Mouse (Mus musculus) kidney, adult 18-20 months (tissue): ENCODE measurements around the gene Trim6.
A peak's percentile ranks its signal among the peaks of the same experiment; 100 is the strongest.
"Not testable (repeated sequence)": the region's sequence is repeated elsewhere in the genome, so short reads cannot be mapped to it uniquely, and the experiment has no call there.

ENCODE experiments used
- DNase-seq: peaks from one replicate; pipeline ENCODE4 v3.0.0; 2021

Trim6 gene

DNA sequence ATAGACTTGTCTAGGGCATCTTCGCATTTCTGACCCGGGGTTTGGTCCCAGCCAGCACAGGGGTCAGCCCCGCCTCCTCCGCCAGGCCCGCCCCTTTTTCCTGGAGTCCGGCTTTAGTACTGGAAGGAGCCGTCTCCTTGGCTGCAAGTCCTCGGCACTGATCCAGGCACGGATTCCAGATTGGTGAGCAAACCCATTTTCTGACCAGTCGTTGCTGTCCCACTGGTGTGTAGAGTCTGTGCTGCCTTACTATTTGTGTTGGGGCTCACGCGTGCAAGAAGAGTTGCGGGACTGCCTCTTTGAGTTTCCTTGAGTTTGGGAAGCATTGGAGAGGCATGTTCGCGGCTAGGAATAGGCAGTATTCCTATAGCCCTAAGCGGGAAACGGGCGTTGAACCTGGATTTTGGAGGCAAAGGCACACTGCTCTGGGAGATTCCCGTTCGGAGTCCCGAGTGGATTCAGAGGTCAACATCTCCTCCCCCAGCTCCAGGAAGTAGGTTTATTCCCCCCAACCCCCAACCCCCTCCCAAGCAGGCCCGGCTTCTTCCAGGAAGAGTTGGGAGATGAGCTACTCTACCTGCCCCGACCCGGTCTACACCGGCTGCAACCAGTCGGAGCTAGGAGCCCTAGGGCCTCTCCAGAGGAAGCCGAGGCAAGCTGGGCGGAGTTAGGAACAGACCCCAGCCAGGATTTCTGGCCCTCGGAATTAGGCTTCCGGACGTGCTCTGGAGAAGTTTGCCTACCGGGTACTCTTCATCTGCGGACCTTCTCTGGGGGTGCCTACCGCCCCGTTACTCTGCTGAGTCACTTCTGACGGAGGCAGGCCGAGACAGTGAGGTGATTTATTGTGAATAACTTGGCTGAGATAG is at the start of gene Trim6:
Trim6 (plus strand) TSS at position 93 of the 869 bp plus-strand sequence.
- peak; percentile 88 for DNase-seq

DNA sequence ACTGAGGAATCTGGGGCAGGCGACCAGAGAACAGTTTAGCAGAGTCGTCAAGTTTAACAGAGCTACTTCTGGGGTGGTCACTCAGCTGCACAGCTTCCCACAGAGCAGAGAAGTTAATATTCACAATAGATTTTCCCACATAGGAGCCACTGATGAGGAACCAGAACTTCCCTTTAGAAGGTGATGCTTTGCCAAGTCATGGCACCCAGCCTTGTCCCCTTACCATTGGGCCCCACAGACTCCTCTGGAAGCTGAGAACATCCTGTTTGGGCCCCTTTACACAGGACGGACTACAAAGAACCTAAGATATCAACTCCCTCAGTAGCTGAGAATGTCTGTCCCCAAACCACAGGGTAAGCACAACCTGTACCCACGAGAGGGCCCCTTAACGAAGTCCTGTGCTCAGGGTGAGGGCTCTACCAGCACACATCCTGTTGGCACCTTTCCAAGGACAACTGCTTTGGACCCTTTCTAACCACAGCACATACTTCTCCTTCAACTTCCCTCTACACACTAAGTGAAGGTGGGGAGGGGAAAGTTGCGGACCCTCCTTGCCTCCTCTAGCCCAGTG is 48.9 kb upstream of the Trim6 start:
- DNase-seq, result no peak

GRCm38 (mm10) chr7:104175085-104175484 is 43.5 kb upstream of the Trim6 start:
- DNase-seq, result no peak

- DNase-seq, result no peak
These were observed 40.1 kb upstream of the Trim6 start for GRCm38 (mm10) chr7:104178422-104179054.

DNA sequence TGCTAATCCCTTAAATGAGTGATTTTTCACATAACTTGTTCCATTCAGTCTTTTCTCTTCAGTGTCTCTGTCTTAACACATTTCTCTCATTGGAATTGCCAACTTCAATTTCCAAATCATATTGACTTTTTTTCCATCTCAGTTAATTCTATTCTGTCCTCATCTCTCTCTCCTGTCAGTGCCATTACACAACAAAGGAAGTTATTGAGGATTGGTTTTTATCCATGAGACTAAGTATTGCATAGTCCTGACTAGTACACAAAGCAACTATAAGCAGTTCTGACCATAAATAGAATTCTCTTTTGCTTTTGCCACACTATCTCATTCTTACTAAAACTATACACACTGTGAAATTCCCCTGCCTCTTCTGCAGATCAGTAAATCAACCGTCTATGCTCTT is 39.5 kb upstream of the Trim6 start:
- DNase-seq, result no peak

DNA sequence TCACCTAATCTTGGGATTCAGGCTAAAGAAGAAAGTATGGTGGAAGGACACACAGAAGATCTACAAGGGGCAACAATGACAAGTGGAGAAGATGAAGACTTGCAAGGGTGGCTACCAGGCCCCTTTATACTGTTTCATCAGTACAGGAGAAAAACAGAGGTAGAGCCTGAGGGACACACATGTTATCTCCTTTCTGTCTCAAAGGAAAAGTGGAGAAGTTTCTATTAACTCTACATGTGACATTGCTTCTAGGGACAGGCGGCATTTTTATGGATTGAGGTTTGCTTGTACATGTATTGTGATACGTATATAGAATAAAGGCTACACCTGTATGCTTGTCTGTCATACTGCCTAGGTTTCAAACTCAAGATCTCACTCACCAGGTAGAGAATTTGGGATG is 35.3 kb upstream of the Trim6 start, which contains the start of gene Olfr648:
Olfr648 (minus strand) TSS at position 101 of the 400 bp plus-strand sequence.
- DNase-seq, result no peak

DNA sequence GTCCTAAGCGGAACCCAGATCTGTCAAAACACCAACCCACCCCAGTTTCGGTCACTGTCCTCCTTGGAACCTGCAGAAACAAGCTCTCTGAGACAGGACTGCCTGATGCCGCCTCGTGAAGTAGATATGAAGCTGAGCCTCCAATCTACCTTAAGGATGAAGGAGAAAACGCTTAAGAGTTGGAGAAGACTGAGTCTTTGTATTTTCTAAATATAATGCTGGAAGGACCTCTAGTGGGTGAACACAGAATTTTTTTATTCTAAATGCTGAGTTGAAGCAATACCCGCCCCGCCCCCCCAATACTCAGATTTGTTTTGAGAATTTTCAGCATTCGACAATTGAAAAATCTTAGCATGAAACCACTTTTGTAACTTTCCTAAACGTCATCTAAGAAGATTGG is 27.3 kb upstream of the Trim6 start:
- DNase-seq, result no peak

DNA sequence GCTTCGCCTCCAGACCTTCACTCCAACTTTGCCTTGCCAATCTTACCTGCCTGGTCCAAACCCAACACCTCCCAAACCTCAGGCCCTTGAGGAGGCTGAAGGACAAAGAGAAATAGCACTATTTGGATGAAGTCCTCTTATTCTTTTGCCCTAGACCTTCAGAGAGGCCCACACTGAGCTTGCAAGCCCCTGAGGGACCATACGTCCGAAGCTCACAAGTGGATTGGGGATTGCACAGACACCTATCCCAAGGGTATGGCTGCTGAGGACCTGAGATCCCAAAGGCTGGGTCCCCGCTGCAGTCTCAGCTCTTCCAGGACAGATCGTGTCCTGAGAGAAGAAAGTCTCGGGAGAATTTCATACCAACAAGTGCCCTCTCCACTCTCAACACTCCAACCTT is 22.7 kb upstream of the Trim6 start, which contains the start of gene Olfr649:
Olfr649 (minus strand) TSS at position 101 of the 400 bp plus-strand sequence.
- DNase-seq, result no peak

DNA sequence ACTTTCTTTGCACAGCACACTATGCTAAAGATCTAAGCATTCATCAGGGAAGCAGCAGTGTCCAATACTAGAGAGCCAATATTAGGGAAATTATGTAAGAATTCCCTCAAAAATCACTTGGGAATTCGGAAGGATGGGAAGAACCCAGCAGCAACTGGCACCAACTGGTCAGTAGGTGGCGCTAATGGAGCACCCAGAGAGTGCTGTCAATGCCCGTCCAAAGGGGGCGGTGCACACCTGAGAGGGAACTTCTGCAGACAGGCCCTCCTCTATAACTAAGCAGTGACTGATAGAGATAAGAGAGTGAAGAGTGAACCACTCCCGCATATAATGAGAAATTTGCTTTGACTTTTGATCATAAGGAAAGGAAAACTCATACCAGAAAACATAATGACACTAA is 18.8 kb upstream of the Trim6 start:
- DNase-seq, result peak; percentile 77

DNA sequence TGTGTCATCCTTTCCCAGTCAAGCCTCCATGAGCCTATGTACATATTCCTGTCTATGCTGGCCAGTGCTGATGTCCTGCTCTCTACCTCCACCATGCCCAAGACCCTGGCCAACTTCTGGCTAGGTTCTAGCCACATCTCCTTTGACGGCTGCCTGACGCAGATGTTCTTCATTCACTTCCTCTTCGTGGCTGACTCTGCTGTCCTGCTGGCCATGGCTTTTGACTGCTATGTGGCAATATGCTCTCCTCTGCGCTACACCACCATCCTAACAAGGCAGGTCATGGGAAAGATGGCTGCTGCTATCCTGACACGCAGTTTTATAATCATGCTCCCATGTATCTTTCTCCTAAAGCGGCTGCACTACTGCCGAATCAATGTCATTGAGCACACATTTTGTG is 12.4 kb upstream of the Trim6 start:
- no peak for DNase-seq

DNA sequence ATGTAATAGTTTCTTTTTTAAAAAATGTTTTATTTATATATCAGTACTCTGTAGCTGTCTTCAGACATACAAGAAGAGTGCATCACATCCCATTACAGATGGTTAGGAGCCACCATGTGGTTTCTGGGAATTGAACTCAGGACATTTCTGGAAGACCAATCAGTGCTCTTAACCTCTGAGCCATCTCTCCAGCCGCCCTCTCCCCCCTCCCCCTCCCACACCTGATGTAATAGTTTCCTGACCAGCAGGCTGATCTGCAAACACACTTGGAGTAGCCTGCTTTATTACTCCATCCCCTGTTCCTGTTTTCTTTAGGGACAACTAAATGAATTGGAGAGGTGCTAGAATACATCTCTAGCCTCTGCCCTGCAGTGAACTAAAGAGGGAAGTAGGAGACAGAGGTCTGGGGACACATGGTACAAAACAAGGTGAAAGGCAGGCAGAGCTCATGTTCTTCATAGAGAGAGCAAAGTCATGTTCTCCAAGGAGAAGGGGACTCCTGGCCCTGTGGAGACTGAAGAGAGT is 2.5 kb upstream of the Trim6 start:
- no peak for DNase-seq

DNA sequence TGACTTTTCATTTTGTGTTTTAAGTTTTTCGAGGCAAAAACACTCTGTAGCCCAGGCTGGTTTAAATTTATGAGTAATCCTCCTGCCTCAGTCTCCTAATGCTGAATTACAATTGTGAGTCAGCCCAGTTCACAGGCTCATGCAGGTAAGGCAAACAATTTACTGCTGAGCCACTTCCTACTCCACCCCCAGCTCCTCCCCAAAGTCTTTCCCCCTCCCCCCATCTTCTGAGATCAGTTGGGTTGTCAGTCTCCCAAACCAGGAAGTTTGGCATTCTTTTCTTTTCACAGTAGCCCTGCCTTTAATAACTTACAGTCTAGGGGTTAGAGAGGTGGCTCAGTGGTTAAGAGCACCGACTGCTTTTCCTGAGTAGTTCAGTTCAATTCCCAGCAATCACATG is 712 bp upstream of the Trim6 start:
- DNase-seq, result no peak

GRCm38 (mm10) chr7:104231203-104231602 is 12.6 kb downstream of the Trim6 start:
- DNase-seq, result peak; percentile 45

- no peak for DNase-seq
These were observed 22.3 kb downstream of the Trim6 start for GRCm38 (mm10) chr7:104240857-104241256.

GRCm38 (mm10) chr7:104243616-104244015 is 25.0 kb downstream of the Trim6 start:
- no peak for DNase-seq

DNA sequence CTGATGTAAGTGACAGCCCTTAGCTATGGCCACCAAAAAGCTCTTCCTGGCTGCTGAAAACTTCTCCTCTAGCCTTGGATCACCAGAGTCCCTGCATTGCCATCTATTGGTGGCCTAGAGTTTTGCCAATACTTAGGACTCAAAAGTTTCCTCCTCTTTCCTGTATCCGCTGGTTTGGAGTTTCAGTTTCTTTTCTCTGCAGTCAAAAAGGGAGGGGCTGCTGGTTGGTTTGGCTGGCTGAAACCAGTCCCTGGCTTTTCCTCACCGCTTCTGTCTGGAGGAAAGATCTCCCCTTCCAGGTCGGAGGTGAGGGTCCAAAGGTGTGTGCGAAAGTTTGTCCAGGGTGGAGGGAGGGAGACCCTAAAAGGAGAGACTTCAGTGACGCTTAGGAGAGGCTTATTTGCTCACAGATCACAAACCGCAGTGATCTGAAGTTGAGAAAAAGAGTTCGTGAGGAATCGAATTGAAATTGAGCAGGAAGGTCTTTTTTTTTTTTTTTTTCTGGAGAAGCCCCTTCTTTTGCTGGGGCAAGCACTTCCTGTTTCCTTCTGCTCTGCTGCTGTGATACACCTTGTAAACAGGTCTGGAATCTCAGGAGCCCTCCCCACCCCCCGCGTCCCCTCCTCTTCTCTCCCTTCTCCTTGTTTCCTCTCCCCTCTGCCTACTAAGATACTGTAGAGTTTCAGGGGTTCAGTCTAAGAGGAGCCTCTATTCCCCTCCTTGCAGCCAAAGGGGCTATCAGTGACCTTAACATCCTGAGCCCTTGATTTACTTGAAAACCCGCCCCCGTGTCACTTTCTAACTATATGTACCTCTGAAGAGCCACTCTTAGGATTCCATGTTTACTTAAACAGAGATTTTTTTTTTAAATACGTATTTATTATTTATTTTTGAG is 25.9 kb downstream of the Trim6 start, which contains the start of gene Trim34a:
Trim34a (plus strand) TSS at position 171 of the 895 bp plus-strand sequence.
- DNase-seq, result peak; percentile 67

DNA sequence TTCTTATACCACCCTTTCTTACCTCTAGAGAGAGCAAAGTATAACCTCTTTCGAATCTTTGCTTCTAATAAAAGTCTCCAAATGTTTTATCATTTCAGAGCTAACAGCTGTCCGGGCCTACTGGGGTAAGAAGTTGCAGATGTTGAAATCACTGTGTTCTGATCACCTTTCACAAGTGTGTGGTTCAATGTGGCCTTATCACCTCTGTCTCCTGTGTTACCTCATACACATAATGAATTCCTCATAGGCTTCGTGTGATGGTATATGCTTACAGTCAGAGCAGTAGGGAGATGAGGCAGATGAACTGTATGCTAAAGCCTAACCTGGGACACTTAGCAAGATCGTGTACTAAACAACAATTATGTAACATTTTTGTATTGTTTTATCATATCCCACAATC is 41.8 kb downstream of the Trim6 start:
- not testable (repeated sequence) for DNase-seq

- not testable (repeated sequence) for DNase-seq
These were observed 46.7 kb downstream of the Trim6 start for GRCm38 (mm10) chr7:104265335-104265734.

DNA sequence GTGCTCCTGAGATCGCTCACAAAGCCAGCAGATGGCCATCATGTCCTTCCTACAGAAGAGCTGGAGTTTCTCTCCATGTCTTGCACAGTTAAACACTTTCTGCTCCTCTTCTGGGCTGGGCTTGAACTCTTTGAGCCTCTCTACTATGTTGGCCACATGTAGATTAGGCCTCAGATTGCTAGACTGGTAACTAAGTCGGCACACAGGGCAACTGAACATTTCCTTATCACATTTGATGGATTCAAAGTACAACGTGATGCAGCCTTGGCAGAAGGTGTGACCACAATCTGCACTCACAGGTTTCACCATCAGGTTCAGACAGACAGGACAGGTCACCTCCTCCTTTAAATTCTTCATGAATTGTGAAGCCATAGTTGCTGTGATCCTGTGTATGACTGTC is 60.8 kb downstream of the Trim6 start:
- not testable (repeated sequence) for DNase-seq
